Mouse (Mus musculus): ENCODE results near the gene Emp1. TPM values are rescaled to one million over a fixed set of nuclear protein-coding genes. Genes with fewer than 3 reads are reported as not detected.

The Emp1 gene
- polyA plus RNA-seq (2014; fragmentation: Nextera tagmentation; extraction: Ambion mirVana) = 16.6 and 17.2 TPM in 2 replicates

DNA sequence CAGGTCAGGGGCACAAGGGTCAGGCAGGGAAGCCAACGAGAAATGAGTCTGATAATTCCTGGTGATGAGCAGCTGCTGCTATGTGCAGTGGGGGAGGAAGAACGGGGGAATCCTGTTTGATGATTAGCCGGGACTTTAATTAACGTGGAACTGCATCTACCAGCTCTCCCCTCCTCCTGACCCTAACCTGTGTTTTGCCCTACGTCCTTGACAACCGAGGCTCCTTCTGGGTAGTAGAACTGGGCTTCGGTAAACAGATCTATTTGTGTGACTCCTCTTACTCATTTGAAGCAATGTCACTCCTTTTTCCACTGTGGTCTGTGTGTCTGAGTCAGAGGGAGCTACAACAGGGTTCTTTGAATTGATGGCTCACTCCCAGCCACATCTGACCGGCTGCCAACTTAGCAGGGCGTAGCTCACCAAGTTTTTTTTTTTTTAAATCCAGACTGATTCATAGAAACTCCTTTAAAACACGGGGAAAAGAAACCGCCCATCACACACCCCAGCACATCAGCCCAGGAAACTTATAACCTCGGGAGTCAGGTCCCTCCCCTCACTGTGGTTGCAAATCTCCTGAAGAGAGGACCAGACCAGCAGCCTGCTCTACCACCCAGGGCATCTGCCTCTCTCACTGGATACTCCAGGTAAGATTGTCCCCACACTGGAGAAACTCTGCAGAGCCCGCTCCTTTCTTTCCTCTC lies at the start of gene Emp1:
Gene Emp1, plus strand, starts transcription at position 87 of the 701 bp plus-strand sequence.
- H3K4me3 ChIP-seq (ENCODE audit: control insufficient read depth in 1 of 2, insufficient read depth in 1 of 2, low read depth in 1 of 2, low read length in 2 of 2) = peak within 1 kb of the TSS; percentile 47 to 60
- peak within 1 kb of the TSS; percentile 83 to 86 for H3K27ac ChIP-seq (replicated peaks in 1 of 2; ENCODE audit: control insufficient read depth in 1 of 2, insufficient read depth in 1 of 2, low read depth in 2 of 2, low read length in 2 of 2)
- 25% methylated on average over 13 of the region's 13 CpGs for WGBS
- peak within 1 kb of the TSS; percentile 73 for H3K9ac ChIP-seq (ENCODE audit: low read length)
- no peaks in the 10 kb centered on the region for H3K9me3 ChIP-seq (ENCODE audit: control insufficient read depth, low read length)
- H3K27me3 ChIP-seq (ENCODE audit: control insufficient read depth, insufficient read depth, low read length) = no peaks in the 10 kb centered on the region
- H3K4me2 ChIP-seq (ENCODE audit: low read length) = peak within 1 kb of the TSS; percentile 60
- ATAC-seq (ENCODE audit: insufficient number of reproducible peaks, insufficient read depth, low FRiP score, low read depth) = no peak
- peaks cover 3 to 9% of the 10 kb centered on the region in 2 experiments; a peak in 3 of 4 replicates for H3K4me1 ChIP-seq (ENCODE audit: control insufficient read depth in 2 of 2, insufficient read depth in 2 of 2, low read length in 2 of 2)
- no peaks in the 10 kb centered on the region for H3K36me3 ChIP-seq (ENCODE audit: control insufficient read depth, insufficient read depth, low read length)

DNA sequence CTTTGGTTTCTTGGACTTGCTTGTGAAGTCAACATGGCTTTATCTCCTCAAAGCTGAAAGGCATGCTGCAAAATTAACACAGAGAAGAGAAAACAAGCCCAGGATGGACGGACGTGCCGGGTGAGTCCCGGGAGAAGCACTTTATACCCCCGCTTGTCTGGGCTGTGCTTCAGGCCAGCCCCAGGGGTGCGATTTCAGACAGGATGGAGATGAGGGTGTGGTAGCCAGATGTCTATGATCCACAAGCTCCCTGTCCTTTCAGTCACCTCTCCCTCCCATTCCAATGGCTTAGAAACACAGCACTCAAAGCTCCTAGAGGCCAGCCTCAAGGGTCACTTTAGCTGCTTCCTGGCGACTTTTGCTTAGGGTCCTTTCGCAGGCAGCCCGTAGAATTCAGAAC lies 48.4 kb upstream of the Emp1 start:
- Histone ChIP-seq H3K4me1 (ENCODE audit: control insufficient read depth in 2 of 2, insufficient read depth in 2 of 2, low read length in 2 of 2) (peaks cover 0 to 4% of the 10 kb centered on the region in 2 experiments; a peak in 1 of 4 replicates), H3K27me3 (ENCODE audit: control insufficient read depth, insufficient read depth, low read length) (no peaks in the 10 kb centered on the region), H3K9ac (ENCODE audit: low read length) (no peak overlapping the region), H3K27ac (replicated peaks in 1 of 2; ENCODE audit: control insufficient read depth in 1 of 2, insufficient read depth in 1 of 2, low read depth in 2 of 2, low read length in 2 of 2) (no peak overlapping the region), H3K4me2 (ENCODE audit: low read length) (no peak overlapping the region), H3K9me3 (ENCODE audit: control insufficient read depth, low read length) (no peaks in the 10 kb centered on the region), H3K4me3 (ENCODE audit: control insufficient read depth in 1 of 2, insufficient read depth in 1 of 2, low read depth in 1 of 2, low read length in 2 of 2) (no peak overlapping the region), H3K36me3 (ENCODE audit: control insufficient read depth, insufficient read depth, low read length) (no peaks in the 10 kb centered on the region)
- ATAC-seq (ENCODE audit: insufficient number of reproducible peaks, insufficient read depth, low FRiP score, low read depth) = no peak
- WGBS = 55% methylated on average over 9 of the region's 9 CpGs

DNA sequence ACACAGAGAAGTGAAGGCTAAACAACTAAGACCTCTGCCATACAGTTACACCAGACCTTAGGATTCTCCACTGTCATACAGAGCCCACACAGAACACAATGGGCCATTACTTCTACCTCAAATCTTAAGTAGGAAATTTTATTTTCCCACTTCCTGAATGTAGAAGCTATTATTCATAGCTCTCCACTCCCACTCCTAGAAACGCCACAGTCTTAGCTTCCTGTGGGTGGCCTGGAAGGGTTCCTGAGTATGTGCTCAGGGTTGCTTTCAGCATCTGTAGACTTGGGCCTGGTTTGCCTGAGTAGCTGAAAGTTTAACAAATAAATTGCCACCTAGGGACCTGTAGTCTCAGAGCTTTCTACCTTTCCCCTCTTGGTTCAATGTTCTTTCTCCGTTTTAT lies 46.2 kb upstream of the Emp1 start:
- Histone ChIP-seq H3K9ac (ENCODE audit: low read length) (no peak overlapping the region), H3K36me3 (ENCODE audit: control insufficient read depth, insufficient read depth, low read length) (no peaks in the 10 kb centered on the region), H3K4me3 (ENCODE audit: control insufficient read depth in 1 of 2, insufficient read depth in 1 of 2, low read depth in 1 of 2, low read length in 2 of 2) (no peak overlapping the region), H3K4me1 (ENCODE audit: control insufficient read depth in 2 of 2, insufficient read depth in 2 of 2, low read length in 2 of 2) (peaks cover 0 to 4% of the 10 kb centered on the region in 2 experiments; a peak in 1 of 4 replicates), H3K27ac (replicated peaks in 1 of 2; ENCODE audit: control insufficient read depth in 1 of 2, insufficient read depth in 1 of 2, low read depth in 2 of 2, low read length in 2 of 2) (no peak overlapping the region), H3K9me3 (ENCODE audit: control insufficient read depth, low read length) (no peaks in the 10 kb centered on the region), H3K4me2 (ENCODE audit: low read length) (no peak overlapping the region), H3K27me3 (ENCODE audit: control insufficient read depth, insufficient read depth, low read length) (no peaks in the 10 kb centered on the region)
- no peak for ATAC-seq (ENCODE audit: insufficient number of reproducible peaks, insufficient read depth, low FRiP score, low read depth)
- 78% methylated on average over 2 of the region's 2 CpGs for WGBS

DNA sequence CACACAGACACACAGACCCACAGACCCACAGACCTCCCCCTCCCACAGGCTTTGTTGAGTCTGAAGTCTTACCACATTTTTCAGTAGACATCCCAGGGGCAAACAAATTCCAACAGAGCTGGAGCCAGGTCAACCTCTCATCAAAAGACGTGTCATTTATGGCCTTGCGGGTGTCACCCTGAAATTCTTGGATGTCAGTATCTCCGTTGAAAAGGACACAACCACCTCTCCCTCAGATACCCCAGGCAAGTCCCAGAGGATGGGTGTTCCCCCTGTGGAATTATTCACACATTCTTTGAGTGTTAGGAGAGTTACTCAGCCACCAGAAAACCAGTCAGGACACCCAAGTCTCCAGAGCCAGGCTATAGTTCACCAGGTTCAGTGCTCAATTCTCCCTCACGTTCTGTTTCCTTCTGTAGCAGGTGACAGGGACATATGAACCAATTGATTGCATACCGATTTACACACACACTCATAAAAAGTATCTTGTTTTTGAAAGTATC lies 42.9 kb upstream of the Emp1 start:
- Histone ChIP-seq H3K4me1 (ENCODE audit: control insufficient read depth in 2 of 2, insufficient read depth in 2 of 2, low read length in 2 of 2) (peaks cover 7 to 13% of the 10 kb centered on the region in 2 experiments; a peak in 2 of 4 replicates), H3K27me3 (ENCODE audit: control insufficient read depth, insufficient read depth, low read length) (no peaks in the 10 kb centered on the region), H3K4me2 (ENCODE audit: low read length) (no peak overlapping the region), H3K36me3 (ENCODE audit: control insufficient read depth, insufficient read depth, low read length) (no peaks in the 10 kb centered on the region), H3K9me3 (ENCODE audit: control insufficient read depth, low read length) (no peaks in the 10 kb centered on the region), H3K27ac (replicated peaks in 1 of 2; ENCODE audit: control insufficient read depth in 1 of 2, insufficient read depth in 1 of 2, low read depth in 2 of 2, low read length in 2 of 2) (no peak overlapping the region), H3K4me3 (ENCODE audit: control insufficient read depth in 1 of 2, insufficient read depth in 1 of 2, low read depth in 1 of 2, low read length in 2 of 2) (no peak overlapping the region), H3K9ac (ENCODE audit: low read length) (no peak overlapping the region)
- no peak for ATAC-seq (ENCODE audit: insufficient number of reproducible peaks, insufficient read depth, low FRiP score, low read depth)
- 60% methylated on average over 5 of the region's 5 CpGs for WGBS

DNA sequence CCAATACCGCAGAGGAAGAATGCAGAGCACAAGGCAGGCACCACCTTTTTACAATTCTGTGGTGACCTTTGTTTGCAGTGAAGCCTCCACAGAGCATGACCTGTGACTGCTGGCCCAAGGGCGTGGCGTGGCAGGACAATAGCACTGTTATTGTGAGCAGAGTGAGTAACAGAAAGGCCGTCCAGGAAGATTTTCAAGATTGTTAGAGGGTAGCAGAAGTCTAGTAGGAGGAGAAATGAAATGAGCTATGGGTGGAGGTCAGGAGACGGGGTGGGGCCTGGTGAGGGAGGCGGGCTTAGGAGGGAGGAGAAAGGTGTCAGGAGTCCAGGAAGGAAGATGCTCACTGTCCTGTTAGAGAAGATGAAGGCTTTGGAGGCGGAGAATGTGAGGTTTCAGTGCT lies 39.6 kb upstream of the Emp1 start:
- Histone ChIP-seq H3K36me3 (ENCODE audit: control insufficient read depth, insufficient read depth, low read length) (no peaks in the 10 kb centered on the region), H3K9ac (ENCODE audit: low read length) (no peak overlapping the region), H3K4me2 (ENCODE audit: low read length) (0 out of 2 replicates have a peak overlapping the region, but pooled peaks have one; percentile 2), H3K4me3 (ENCODE audit: control insufficient read depth in 1 of 2, insufficient read depth in 1 of 2, low read depth in 1 of 2, low read length in 2 of 2) (no peak overlapping the region), H3K27ac (replicated peaks in 1 of 2; ENCODE audit: control insufficient read depth in 1 of 2, insufficient read depth in 1 of 2, low read depth in 2 of 2, low read length in 2 of 2) (peak overlapping the region in 1 of 2 experiments; percentile 33; a peak in 1 of 4 replicates), H3K27me3 (ENCODE audit: control insufficient read depth, insufficient read depth, low read length) (no peaks in the 10 kb centered on the region), H3K9me3 (ENCODE audit: control insufficient read depth, low read length) (no peaks in the 10 kb centered on the region), H3K4me1 (ENCODE audit: control insufficient read depth in 2 of 2, insufficient read depth in 2 of 2, low read length in 2 of 2) (peaks cover 7 to 13% of the 10 kb centered on the region in 2 experiments; a peak in 2 of 4 replicates)
- ATAC-seq (ENCODE audit: insufficient number of reproducible peaks, insufficient read depth, low FRiP score, low read depth) = no peak
- 74% methylated on average over 7 of the region's 7 CpGs for WGBS

DNA sequence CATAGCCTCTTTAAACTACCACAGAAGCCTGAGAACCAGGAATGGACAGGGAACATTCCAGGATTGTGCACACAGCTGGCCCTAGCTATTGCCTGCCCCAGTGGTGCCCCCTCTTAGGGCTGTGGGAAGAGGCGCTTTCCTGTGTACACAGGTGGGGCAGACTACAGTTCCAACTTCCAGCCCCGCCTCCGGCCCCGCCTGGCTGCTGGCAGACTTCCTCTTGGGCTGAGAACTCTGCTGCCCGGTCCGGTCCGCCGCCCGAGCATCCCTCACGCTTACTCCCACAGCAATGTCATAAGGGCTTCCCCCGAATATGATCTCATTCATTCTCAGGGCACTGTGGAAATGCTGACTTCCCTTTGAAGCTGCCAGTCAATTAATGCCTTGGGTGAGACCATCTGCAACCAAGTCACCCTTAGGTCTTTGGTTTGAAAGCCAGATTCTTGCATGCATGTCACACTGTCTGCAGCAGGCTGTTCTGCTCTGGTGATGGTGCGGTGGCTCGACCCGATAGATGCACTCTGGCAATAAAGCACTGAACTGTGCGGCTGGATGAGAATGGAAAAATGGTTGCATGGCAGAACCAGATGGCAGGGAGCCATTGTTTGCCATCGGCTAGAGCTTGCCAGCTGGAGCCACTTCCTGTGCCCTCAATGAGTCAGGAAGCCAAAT lies 38.9 kb upstream of the Emp1 start:
- Histone ChIP-seq H3K9me3 (ENCODE audit: control insufficient read depth, low read length) (no peaks in the 10 kb centered on the region), H3K4me3 (ENCODE audit: control insufficient read depth in 1 of 2, insufficient read depth in 1 of 2, low read depth in 1 of 2, low read length in 2 of 2) (no peak overlapping the region), H3K4me1 (ENCODE audit: control insufficient read depth in 2 of 2, insufficient read depth in 2 of 2, low read length in 2 of 2) (peaks cover 7 to 13% of the 10 kb centered on the region in 2 experiments; a peak in 2 of 4 replicates), H3K27ac (replicated peaks in 1 of 2; ENCODE audit: control insufficient read depth in 1 of 2, insufficient read depth in 1 of 2, low read depth in 2 of 2, low read length in 2 of 2) (peak overlapping the region; percentile 21 to 33; a peak in 2 of 4 replicates), H3K36me3 (ENCODE audit: control insufficient read depth, insufficient read depth, low read length) (no peaks in the 10 kb centered on the region), H3K4me2 (ENCODE audit: low read length) (0 out of 2 replicates have a peak overlapping the region, but pooled peaks have one; percentile 2), H3K27me3 (ENCODE audit: control insufficient read depth, insufficient read depth, low read length) (no peaks in the 10 kb centered on the region), H3K9ac (ENCODE audit: low read length) (no peak overlapping the region)
- 57% methylated on average over 16 of the region's 16 CpGs for WGBS
- peak; percentile 58; the same call in 1 of the 2 replicates for ATAC-seq (ENCODE audit: insufficient number of reproducible peaks, insufficient read depth, low FRiP score, low read depth)

DNA sequence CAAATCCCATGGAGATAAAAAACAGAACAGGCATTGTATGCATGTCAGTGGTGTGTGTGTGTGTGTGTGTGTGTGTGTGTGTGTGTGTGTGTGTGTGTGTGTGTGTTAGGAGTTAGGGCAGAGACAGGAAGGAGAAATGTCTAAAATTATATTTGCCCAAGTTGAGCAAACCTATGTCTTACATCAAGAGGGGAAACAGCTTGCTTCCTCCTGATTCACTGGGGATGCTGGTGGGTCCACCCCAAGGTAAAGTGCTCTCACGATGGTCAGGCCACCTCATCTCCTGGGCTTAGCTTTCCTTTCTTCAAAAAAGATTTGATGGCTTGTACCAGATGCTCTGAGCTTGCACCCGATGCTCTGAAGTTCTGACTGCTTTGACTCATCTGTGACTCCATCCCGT lies 38.2 kb upstream of the Emp1 start:
- Histone ChIP-seq H3K27me3 (ENCODE audit: control insufficient read depth, insufficient read depth, low read length) (no peaks in the 10 kb centered on the region), H3K9ac (ENCODE audit: low read length) (no peak overlapping the region), H3K4me1 (ENCODE audit: control insufficient read depth in 2 of 2, insufficient read depth in 2 of 2, low read length in 2 of 2) (peaks cover 7 to 13% of the 10 kb centered on the region in 2 experiments; a peak in 2 of 4 replicates), H3K9me3 (ENCODE audit: control insufficient read depth, low read length) (no peaks in the 10 kb centered on the region), H3K27ac (replicated peaks in 1 of 2; ENCODE audit: control insufficient read depth in 1 of 2, insufficient read depth in 1 of 2, low read depth in 2 of 2, low read length in 2 of 2) (no peak overlapping the region), H3K4me3 (ENCODE audit: control insufficient read depth in 1 of 2, insufficient read depth in 1 of 2, low read depth in 1 of 2, low read length in 2 of 2) (no peak overlapping the region), H3K36me3 (ENCODE audit: control insufficient read depth, insufficient read depth, low read length) (no peaks in the 10 kb centered on the region), H3K4me2 (ENCODE audit: low read length) (no peak overlapping the region)
- no peak for ATAC-seq (ENCODE audit: insufficient number of reproducible peaks, insufficient read depth, low FRiP score, low read depth)
- 59% methylated on average over 3 of the region's 3 CpGs for WGBS
